Mouse (Mus musculus) layer of hippocampus, adult 9-11 months (tissue): ENCODE results near the gene Anxa9.
"Not testable (repeated sequence)": the region's sequence is repeated elsewhere in the genome, so short reads cannot be mapped to it uniquely, and the experiment has no call there.

Source experiments
- DNase-seq: peaks from one replicate; pipeline ENCODE4 v3.0.0; 2022

Gene Anxa9

GRCm38 (mm10) chr3:95307100-95307499 is at the start of gene Anxa9:
Gene Anxa9, minus strand, starts transcription at chr3:95307176.
- DNase-seq, result no peak

GRCm38 (mm10) chr3:95355911-95356544 is 49.1 kb upstream of the Anxa9 start:
- DNase-seq, result not testable (repeated sequence)

GRCm38 (mm10) chr3:95349491-95349890 is 42.5 kb upstream of the Anxa9 start:
- DNase-seq, result peak; percentile 18

GRCm38 (mm10) chr3:95348343-95348742 is 41.4 kb upstream of the Anxa9 start:
- DNase-seq, result not testable (repeated sequence)

GRCm38 (mm10) chr3:95346454-95346853 is 39.5 kb upstream of the Anxa9 start:
- DNase-seq, result no peak

GRCm38 (mm10) chr3:95343356-95344000 is 36.5 kb upstream of the Anxa9 start:
- DNase-seq, result not testable (repeated sequence)

GRCm38 (mm10) chr3:95338251-95338650 is 31.3 kb upstream of the Anxa9 start:
- DNase-seq, result no peak

GRCm38 (mm10) chr3:95337345-95337744 is 30.4 kb upstream of the Anxa9 start:
- no peak for DNase-seq

- no peak for DNase-seq
These were observed 24.6 kb upstream of the Anxa9 start for GRCm38 (mm10) chr3:95331528-95331927.

GRCm38 (mm10) chr3:95328803-95329404 is 21.9 kb upstream of the Anxa9 start:
- DNase-seq, result no peak

GRCm38 (mm10) chr3:95324454-95325144 is 17.6 kb upstream of the Anxa9 start:
- DNase-seq, result no peak

- no peak for DNase-seq
These were observed 16.5 kb upstream of the Anxa9 start for GRCm38 (mm10) chr3:95323429-95323828.

GRCm38 (mm10) chr3:95319701-95320625 is 13.0 kb upstream of the Anxa9 start:
- DNase-seq, result peak; percentile 67

GRCm38 (mm10) chr3:95319110-95319509 is 12.1 kb upstream of the Anxa9 start:
- no peak for DNase-seq

GRCm38 (mm10) chr3:95318548-95318947 is 11.6 kb upstream of the Anxa9 start:
- DNase-seq, result peak; percentile 62

- peak; percentile 38 for DNase-seq
These were observed 10.6 kb upstream of the Anxa9 start for GRCm38 (mm10) chr3:95317414-95318080.

GRCm38 (mm10) chr3:95315844-95316550 is 9.0 kb upstream of the Anxa9 start:
- no peak for DNase-seq

GRCm38 (mm10) chr3:95315094-95315843 is 8.3 kb upstream of the Anxa9 start:
- DNase-seq, result peak; percentile 72

- no peak for DNase-seq
These were observed 7.6 kb upstream of the Anxa9 start, which contains the start of gene Cers2 for GRCm38 (mm10) chr3:95314486-95315093. Gene Cers2, plus strand, starts transcription at chr3:95314791.

GRCm38 (mm10) chr3:95314075-95314474 is 7.1 kb upstream of the Anxa9 start:
- DNase-seq, result no peak
